Mouse (Mus musculus) heart, adult 10 weeks (tissue): ENCODE measurements around the gene Ifna1. TPM values are rescaled to one million over a fixed set of nuclear protein-coding genes. Genes with fewer than 3 reads are reported as not detected.

ENCODE experiments used
- polyA plus RNA-seq: library from polyadenylated mRNA; stranded (reverse); fragments of 350-450 nt; fragmentation: Illumina TruSeq; extraction: RNeasy Lipid Tissue Mini Kit (QIAGEN cat#74804); gene quantifications from one replicate; pipeline ENCODE4 v1.2.3, GENCODE M21; 2014; ENCODE audit warnings: low read depth, low replicate concordance

The Ifna1 gene
- polyA plus RNA-seq, result not detected

DNA sequence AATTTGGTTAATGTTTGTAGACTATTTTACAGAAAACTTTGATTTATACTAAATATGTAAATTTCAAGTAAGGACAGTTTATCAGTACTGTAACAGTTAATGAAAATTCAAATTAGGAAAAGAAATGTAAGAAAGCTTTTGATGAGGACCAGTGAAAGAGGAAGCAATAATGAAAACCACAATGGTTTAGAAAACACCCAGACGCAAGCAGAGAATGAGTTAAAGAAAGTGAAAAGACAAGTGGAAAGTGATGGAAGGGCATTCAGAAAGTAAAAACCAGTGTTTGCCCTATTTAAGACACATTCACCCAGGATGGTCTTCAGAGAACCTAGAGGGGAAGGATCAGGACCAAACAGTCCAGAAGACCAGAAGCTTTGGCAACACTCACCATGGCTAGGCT, at the start of gene Ifna1:
Gene Ifna1 (plus strand): TSS at position 390 of the 400 bp plus-strand sequence.

DNA sequence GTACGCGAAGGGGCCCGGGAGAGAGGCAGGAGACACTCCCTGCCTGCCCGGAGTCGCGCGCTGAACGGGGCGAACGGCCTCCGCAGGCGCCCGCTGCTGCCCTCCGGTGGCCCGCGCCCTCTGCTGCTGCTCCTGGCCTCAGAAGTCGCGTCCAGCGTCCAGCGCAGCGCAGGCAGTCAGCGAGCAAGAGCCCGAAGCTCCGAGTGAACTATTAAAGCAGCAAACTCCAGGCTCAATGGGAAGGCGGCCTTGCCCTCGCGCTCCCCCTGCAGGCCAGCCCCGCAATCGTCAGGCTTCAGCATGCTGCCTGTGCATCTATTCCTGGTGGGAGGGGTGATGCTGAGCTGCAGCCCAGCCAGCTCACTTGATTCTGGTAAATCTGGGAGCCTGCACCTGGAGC, 46.9 kb upstream of the Ifna1 start, which contains the start of gene Gm13287:
Gene Gm13287 (plus strand): TSS at position 301 of the 400 bp plus-strand sequence.

DNA sequence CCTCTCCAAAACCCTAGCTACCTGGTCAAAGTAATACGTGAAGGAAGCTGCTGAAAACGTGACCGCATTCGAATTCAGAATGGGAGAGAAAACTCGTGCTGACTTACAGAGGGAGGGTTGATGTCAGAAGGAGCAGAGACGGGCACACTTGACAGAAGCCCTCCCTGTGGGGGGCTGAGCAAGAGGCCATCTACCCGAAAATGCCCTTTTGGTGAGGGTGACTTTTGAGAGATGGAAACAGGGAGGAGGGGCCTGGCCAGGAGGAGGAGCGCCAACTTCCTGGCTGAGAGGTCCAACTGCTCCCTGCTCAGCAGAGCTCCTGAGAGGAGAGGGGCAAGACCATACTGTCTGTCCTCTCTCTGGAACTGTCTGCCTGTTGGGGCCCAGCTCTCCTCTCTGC, 44.7 kb upstream of the Ifna1 start, which contains the start of gene Gm13288:
Gene Gm13288 (plus strand): TSS at position 301 of the 400 bp plus-strand sequence.

DNA sequence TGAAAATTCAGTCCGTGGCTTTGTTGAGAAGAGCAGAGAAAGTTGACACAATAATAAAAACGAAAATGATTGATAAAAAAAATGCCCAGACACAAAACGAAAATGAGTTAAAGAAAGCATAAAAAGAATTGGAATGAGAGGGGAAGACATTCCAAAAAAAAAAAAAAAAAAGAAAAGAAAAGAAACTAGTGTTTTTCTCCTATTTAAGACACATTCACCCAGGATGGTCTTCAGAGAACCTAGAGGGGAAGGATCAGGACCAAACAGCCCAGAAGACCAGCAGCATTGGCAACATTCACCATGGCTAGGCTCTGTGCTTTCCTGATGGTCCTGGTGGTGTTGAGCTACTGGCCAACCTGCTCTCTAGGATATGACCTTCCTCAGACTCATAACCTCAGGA, 34.0 kb upstream of the Ifna1 start, which contains the start of gene Ifna7:
Gene Ifna7 (plus strand): TSS at position 301 of the 400 bp plus-strand sequence.

DNA sequence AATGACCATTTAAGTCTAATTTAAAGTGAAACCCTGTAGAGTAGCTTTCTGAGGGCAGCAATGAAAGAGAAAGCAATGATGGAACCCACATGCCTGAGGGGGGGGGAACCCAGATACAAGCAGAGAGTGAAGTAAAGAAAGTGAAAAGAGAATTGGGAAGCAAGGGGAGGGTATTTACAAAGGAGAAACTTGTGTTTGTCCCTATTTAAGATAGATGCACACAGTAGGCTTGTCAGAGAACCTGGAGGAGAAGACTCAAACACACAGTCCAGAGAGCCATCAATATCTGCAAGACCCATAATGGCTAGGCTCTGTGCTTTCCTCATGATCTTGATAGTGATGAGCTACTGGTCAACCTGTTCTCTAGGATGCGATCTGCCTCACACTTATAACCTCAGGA, 30.2 kb upstream of the Ifna1 start, which contains the start of gene Ifna11:
Gene Ifna11 (plus strand): TSS at position 301 of the 400 bp plus-strand sequence.

DNA sequence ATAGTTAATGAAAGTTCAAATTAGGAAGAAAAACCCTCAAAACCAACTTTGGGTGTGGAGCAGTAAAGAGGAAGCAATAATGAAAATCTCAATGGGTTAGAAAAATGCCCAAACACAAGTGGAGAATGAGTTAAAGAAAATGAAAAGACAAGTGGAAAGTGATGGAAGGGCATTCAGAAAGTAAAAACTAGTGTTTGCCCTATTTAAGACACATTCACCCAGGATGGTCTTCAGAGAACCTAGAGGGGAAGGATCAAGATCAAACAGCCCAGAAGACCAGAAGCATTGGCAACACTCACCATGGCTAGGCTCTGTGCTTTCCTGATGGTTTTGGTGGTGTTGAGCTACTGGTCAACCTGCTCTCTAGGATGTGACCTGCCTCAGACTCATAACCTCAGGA, 22.8 kb upstream of the Ifna1 start, which contains the start of gene Ifna6:
Gene Ifna6 (plus strand): TSS at position 301 of the 400 bp plus-strand sequence.

DNA sequence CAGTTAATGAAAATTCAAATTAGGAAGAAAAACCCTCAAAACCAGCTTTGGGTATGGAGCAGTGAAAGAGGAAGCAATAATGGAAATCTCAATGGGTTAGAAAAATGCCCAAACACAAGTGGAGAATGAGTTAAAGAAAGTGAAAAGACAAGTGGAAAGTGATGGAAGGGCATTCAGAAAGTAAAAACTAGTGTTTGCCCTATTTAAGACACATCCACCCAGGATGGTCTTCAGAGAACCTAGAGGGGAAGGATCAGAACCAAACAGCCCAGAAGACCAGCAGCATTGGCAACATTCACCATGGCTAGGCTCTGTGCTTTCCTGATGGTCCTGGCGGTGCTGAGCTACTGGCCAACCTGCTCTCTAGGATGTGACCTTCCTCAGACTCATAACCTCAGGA, 14.7 kb upstream of the Ifna1 start, which contains the start of gene Ifna5:
Gene Ifna5 (plus strand): TSS at position 301 of the 400 bp plus-strand sequence.

DNA sequence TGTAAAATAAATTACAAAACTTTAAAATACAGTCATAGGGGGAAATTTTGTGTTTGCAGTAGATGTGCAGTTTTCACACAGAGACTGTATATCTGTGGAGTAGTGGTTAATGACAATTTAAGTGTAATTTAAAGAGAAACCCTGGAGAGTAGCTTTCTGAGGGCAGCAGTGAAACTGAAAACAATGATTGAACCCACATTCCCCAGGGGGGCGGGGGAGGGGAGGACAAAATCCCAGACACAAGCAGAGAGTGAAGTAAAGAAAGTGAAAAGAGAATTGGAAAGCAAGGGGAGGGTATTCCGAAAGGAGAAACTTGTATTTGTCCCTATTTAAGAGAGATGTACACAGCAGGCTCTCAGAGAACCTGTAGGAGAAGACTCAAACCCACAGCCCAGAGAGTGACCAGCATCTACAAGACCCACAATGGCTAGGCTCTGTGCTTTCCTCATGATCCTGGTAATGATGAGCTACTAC, 8.4 kb upstream of the Ifna1 start, which contains the start of gene Ifna4:
Gene Ifna4 (plus strand): TSS at position 424 of the 474 bp plus-strand sequence.

DNA sequence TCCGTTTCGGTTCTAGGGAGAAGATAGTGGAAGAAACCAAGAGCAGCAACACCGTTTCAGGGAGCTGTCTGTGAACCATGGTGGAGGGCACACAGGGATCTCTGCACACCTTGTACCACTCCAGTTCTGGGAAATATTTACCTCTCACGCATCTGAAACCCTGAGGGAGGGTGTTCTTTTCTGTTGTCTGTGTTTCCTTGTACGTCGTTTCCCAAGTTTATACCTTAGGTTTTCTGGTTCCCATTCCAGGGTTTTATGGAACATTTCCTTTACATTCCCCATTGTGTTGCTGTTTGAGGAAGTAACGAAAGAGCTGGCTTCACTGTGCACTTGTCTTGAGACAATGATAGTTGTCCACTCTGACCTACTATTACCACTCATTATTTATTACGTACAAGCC, 30.2 kb downstream of the Ifna1 start, which contains the start of gene Ifne:
Gene Ifne (minus strand): TSS at position 101 of the 400 bp plus-strand sequence.

Other genes starting within 250 kb of the Ifna1 start
- not detected for gene Ifna12, start 246.7 kb upstream of the Ifna1 start, polyA plus RNA-seq
- not detected for gene C87499, start 215.7 kb upstream of the Ifna1 start, polyA plus RNA-seq
- not detected for gene Ifna13, start 205.6 kb upstream of the Ifna1 start, polyA plus RNA-seq
- not detected for gene Ifna16, start 173.2 kb upstream of the Ifna1 start, polyA plus RNA-seq
- not detected for gene Ifna2, start 166.2 kb upstream of the Ifna1 start, polyA plus RNA-seq
- not detected for gene Ifnab, start 158.7 kb upstream of the Ifna1 start, polyA plus RNA-seq
- not detected for gene Gm26566, start 128.3 kb upstream of the Ifna1 start, polyA plus RNA-seq
- gene Klhl9, start 127.6 kb upstream of the Ifna1 start, polyA plus RNA-seq, result 44.7 TPM
- gene Gm13271, start 95.2 kb upstream of the Ifna1 start, polyA plus RNA-seq, result not detected
- not detected for gene Gm13283, start 90.0 kb upstream of the Ifna1 start, polyA plus RNA-seq
- gene Gm13290, start 76.3 kb upstream of the Ifna1 start, polyA plus RNA-seq, result not detected
- not detected for gene Gm13289, start 73.2 kb upstream of the Ifna1 start, polyA plus RNA-seq
- not detected for gene Gm13272, start 70.2 kb upstream of the Ifna1 start, polyA plus RNA-seq
- gene Ifnz, start 68.0 kb upstream of the Ifna1 start, polyA plus RNA-seq, result not detected
- not detected for gene Gm13276, start 64.4 kb upstream of the Ifna1 start, polyA plus RNA-seq
- gene Gm13277, start 61.5 kb upstream of the Ifna1 start, polyA plus RNA-seq, result not detected
- gene Gm13278, start 58.5 kb upstream of the Ifna1 start, polyA plus RNA-seq, result not detected
- not detected for gene Gm13275, start 55.6 kb upstream of the Ifna1 start, polyA plus RNA-seq
- gene Gm13279, start 52.7 kb upstream of the Ifna1 start, polyA plus RNA-seq, result not detected
- not detected for gene Gm13285, start 50.4 kb upstream of the Ifna1 start, polyA plus RNA-seq
- not detected for gene Gm13287, start 46.8 kb upstream of the Ifna1 start, polyA plus RNA-seq
- gene Gm13288, start 44.6 kb upstream of the Ifna1 start, polyA plus RNA-seq, result not detected
- not detected for gene Ifna7, start 33.9 kb upstream of the Ifna1 start, polyA plus RNA-seq
- not detected for gene Ifna11, start 30.1 kb upstream of the Ifna1 start, polyA plus RNA-seq
- not detected for gene Ifna6, start 22.7 kb upstream of the Ifna1 start, polyA plus RNA-seq
- not detected for gene Ifna5, start 14.6 kb upstream of the Ifna1 start, polyA plus RNA-seq
- gene Ifna4, start 8.2 kb upstream of the Ifna1 start, polyA plus RNA-seq, result not detected
- gene Ifne, start 30.1 kb downstream of the Ifna1 start, polyA plus RNA-seq, result not detected